Mouse (Mus musculus) liver, embryonic 14.5 days (tissue): ENCODE measurements at regions not wholly inside any gene's neighbourhood (a gene's known extent, or its start where the extent isn't known, plus 50 kb on each side); places are given as distances from the start of the nearest gene placed in this dataset.

ENCODE experiments used
- CTCF ChIP-seq: IDR thresholded peaks from 2 replicates; pipeline ENCODE4 v1.5.1; 2016; ENCODE audit warnings: antibody characterized with exemption, low read depth, control low read depth
- EP300 ChIP-seq: IDR thresholded peaks from 2 replicates; pipeline ENCODE4 v1.6.1; 2016; ENCODE audit warnings: antibody characterized with exemption, low read depth

- TF ChIP-seq EP300 (no peak), CTCF (no peak)
Measured at GRCm38 (mm10) chr3:5879113-5879512, 128.5 kb downstream of the Gm8797 start.
